Mouse (Mus musculus) forebrain, embryonic 10.5 days (tissue): ENCODE data around the gene Mterf1b. TPM values are rescaled to one million over a fixed set of nuclear protein-coding genes. Genes with fewer than 3 reads are reported as not detected.
"Not testable (repeated sequence)": the region's sequence is repeated elsewhere in the genome, so short reads cannot be mapped to it uniquely, and the experiment has no call there.

Experiments
- DNase-seq: peaks from one replicate; pipeline ENCODE4 v3.0.0-alpha.2; 2017; ENCODE audit warnings: low spot score; ENCODE audit errors: extremely low spot score
- H3K27ac ChIP-seq: fragments of 300-500 bp; sonication (generic); 2 replicates; pipeline ENCODE4 v1.5.1; 2016; ENCODE audit warnings: mild to moderate bottlenecking
- H3K27me3 ChIP-seq: fragments of 300-500 bp; sonication (generic); 2 replicates; pipeline ENCODE4 v1.6.1; 2016; ENCODE audit warnings: mild to moderate bottlenecking; ENCODE audit not compliant: poor library complexity, severe bottlenecking
- H3K36me3 ChIP-seq: fragments of 300-500 bp; sonication (generic); replicated peaks from 2 replicates; pipeline ENCODE4 v1.6.1; 2016; ENCODE audit warnings: mild to moderate bottlenecking, moderate library complexity
- H3K4me1 ChIP-seq: fragments of 300-500 bp; sonication (generic); 2 replicates; pipeline ENCODE4 v1.6.1; 2016
- H3K4me3 ChIP-seq: fragments of 300-500 bp; sonication (generic); 2 replicates; pipeline ENCODE4 v1.5.1; 2016; ENCODE audit warnings: mild to moderate bottlenecking, moderate library complexity
- H3K9me3 ChIP-seq: fragments of 300-500 bp; sonication (generic); 2 replicates; pipeline ENCODE4 v1.6.1; 2016; ENCODE audit warnings: mild to moderate bottlenecking, moderate library complexity
- WGBS: fragments of 180-500 bp; shearing (Covaris S2); methylation state at CpG from one replicate; pipeline ENCODE4 v1.1.7; 2016; 5-methylcytosine and 5-hydroxymethylcytosine counted together
- polyA plus RNA-seq: library from polyadenylated mRNA; unstranded; fragments of >200 nt; fragmentation: Nextera tagmentation; extraction: Ambion mirVana; gene quantifications from 2 replicates; pipeline ENCODE4 v1.2.1, GENCODE M21; 2016

Gene Mterf1b
- polyA plus RNA-seq, 1 experiment from 2014 or later = 3.1 TPM

DNA sequence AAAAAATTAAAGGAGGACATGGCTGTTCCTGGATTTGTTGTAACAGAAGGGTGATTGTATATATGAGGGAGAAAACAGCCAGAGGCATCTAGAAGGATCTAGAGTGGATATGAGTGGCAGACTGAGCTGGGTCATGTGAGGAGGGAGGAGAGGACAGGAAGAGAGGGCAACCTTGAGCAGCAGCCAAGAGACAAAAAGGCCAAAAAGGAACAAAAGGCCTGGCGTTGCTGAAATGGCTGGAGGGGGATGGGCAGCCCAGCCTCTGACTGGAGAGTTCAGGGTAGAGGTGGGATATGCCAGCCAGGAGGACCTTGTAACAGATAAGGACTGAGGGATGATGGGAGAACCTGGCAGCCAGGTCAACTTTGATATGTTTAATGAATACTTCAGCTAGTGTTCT is 2.9 kb downstream of the Mterf1b start:
- 43% methylated on average over 1 of the region's 1 CpGs for WGBS
- no peak for DNase-seq
- H3K27me3 ChIP-seq = no peaks in the 10 kb centered on the region
- H3K4me1 ChIP-seq = peaks cover 14% of the 10 kb centered on the region
- 0 out of 2 replicates have a peak, but pooled peaks cover 4% of the 10 kb centered on the region for H3K9me3 ChIP-seq
- H3K27ac ChIP-seq = no peak overlapping the region
- H3K4me3 ChIP-seq = no peak overlapping the region
- H3K36me3 ChIP-seq = no peaks in the 10 kb centered on the region

DNA sequence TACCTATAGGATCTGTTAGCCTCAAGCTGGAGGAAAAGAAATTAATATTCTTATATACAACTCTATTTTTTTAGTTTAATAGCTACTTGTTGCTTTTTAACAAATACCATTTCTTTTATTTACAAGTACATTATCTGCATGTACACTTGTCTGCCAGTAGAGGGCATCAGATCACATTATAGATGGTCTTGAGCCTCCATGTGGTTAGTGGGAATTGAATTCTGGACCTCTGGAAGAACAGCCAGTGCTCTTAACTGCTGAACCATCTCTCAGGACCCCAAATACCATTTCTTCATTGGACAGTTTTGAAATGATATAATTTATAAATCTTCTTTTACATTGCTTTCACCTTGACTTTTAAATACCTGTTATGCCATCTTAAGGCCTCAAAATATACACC is 9.2 kb downstream of the Mterf1b start:
- Histone ChIP-seq H3K36me3 (no peaks in the 10 kb centered on the region), H3K27ac (no peak overlapping the region), H3K27me3 (no peaks in the 10 kb centered on the region), H3K4me3 (no peak overlapping the region), H3K9me3 (no peaks in the 10 kb centered on the region), H3K4me1 (no peaks in the 10 kb centered on the region)
- no peak for DNase-seq

DNA sequence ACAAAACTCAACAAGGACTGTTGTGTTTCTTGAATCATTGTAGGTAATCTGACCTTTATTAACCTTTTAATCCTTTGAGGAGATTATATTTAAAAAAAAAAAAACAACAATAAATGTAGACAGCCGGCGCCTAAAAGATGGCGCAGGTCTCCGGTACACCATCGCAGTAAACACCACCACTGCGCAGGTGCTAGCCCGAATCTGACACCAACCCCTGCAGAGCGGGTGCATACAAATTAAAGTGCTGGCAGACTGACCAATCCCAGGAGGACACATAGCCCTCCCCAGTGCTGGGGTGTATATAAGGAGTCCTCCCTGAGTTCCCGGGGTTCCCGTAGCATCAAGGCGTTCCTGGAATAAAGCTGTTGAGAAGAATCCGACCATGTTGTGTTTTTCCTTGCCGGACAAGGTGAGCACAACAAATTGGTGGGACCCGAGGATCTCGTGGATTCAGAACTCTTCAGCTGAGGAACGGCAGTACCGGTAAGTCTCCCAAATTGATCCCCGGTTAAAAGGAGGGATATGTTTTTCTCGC is 10.2 kb downstream of the Mterf1b start:
- not testable (repeated sequence) for H3K27ac ChIP-seq, H3K4me3 ChIP-seq, H3K36me3 ChIP-seq, H3K27me3 ChIP-seq, H3K4me1 ChIP-seq, DNase-seq, H3K9me3 ChIP-seq
- WGBS = 95% methylated on average over 19 of the region's 19 CpGs

- not testable (repeated sequence) for H3K27ac ChIP-seq, H3K9me3 ChIP-seq, H3K36me3 ChIP-seq, H3K4me3 ChIP-seq, H3K4me1 ChIP-seq, H3K27me3 ChIP-seq, DNase-seq
- 92% methylated on average over 3 of the region's 3 CpGs for WGBS
Measured at GRCm38 (mm10) chr5:4210082-4210481, 17.9 kb downstream of the Mterf1b start.

- Histone ChIP-seq H3K36me3 (no peaks in the 10 kb centered on the region), H3K4me1 (no peaks in the 10 kb centered on the region), H3K27me3 (no peaks in the 10 kb centered on the region), H3K4me3 (no peak overlapping the region), H3K27ac (no peak overlapping the region), H3K9me3 (no peaks in the 10 kb centered on the region)
- WGBS = 94% methylated on average over 3 of the region's 3 CpGs
- no peak for DNase-seq
Measured at GRCm38 (mm10) chr5:4221309-4221708, 29.1 kb downstream of the Mterf1b start.

- Histone ChIP-seq H3K36me3 (no peaks in the 10 kb centered on the region), H3K4me3 (no peak overlapping the region), H3K4me1 (no peaks in the 10 kb centered on the region), H3K27ac (no peak overlapping the region), H3K27me3 (no peaks in the 10 kb centered on the region), H3K9me3 (no peaks in the 10 kb centered on the region)
- DNase-seq = no peak
- 85% methylated on average over 6 of the region's 6 CpGs for WGBS
Measured at GRCm38 (mm10) chr5:4221981-4222623, 29.9 kb downstream of the Mterf1b start.

- H3K27ac ChIP-seq = no peak overlapping the region
- no peak overlapping the region for H3K4me3 ChIP-seq
- no peaks in the 10 kb centered on the region for H3K9me3 ChIP-seq
- no peaks in the 10 kb centered on the region for H3K36me3 ChIP-seq
- no peaks in the 10 kb centered on the region for H3K27me3 ChIP-seq
- 82% methylated on average over 2 of the region's 2 CpGs for WGBS
- H3K4me1 ChIP-seq = 0 out of 2 replicates have a peak, but pooled peaks cover under 1% of the 10 kb centered on the region
- DNase-seq = no peak
Measured at GRCm38 (mm10) chr5:4232163-4232562, 40.0 kb downstream of the Mterf1b start.

DNA sequence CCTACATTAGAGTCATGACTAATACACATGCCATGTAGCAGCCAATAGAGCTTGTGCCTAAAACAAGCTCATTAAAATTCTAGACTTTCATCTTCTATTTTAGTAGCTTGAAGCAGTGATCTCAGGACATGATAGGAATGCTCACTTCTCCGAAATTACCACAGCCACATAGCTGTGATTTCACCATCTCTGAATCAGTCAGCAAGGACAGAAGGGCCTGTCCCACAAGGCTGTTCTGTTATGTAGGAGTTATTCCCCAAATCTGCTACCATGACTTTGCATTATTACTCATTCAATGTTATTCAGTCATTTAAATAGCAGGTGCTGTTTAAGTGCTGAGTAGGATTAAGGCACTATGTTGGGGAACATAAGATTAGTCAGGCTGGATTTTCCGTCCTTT is 42.3 kb downstream of the Mterf1b start:
- H3K27me3 ChIP-seq = no peaks in the 10 kb centered on the region
- no peak for DNase-seq
- 0 out of 2 replicates have a peak, but pooled peaks cover 5% of the 10 kb centered on the region for H3K4me1 ChIP-seq
- no peaks in the 10 kb centered on the region for H3K36me3 ChIP-seq
- no peak overlapping the region for H3K27ac ChIP-seq
- no peaks in the 10 kb centered on the region for H3K9me3 ChIP-seq
- H3K4me3 ChIP-seq = no peak overlapping the region
- 79% methylated on average over 2 of the region's 2 CpGs for WGBS

DNA sequence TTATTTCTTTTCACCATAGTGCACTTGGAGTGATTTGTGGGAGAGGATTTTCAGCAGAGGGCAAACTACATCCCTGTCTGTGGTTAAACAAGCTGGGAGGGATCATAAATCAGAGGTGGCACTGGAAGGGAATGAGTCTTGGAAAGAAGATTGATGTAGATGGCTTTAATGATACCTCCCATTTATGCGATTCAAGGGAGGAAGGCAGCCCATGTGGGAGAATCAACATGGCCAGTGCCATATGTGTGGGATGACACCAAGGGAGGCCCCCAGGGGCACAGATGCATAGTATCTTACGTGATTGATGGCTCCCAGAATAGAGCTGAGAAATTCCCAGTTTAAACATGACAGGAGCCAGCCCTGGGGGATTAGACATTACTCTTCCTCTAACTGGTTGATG is 48.0 kb downstream of the Mterf1b start:
- Histone ChIP-seq H3K36me3 (no peaks in the 10 kb centered on the region), H3K4me3 (no peak overlapping the region), H3K9me3 (no peaks in the 10 kb centered on the region), H3K27me3 (no peaks in the 10 kb centered on the region), H3K27ac (no peak overlapping the region), H3K4me1 (0 out of 2 replicates have a peak, but pooled peaks cover 5% of the 10 kb centered on the region)
- DNase-seq = no peak
- 85% methylated on average over 2 of the region's 2 CpGs for WGBS

GRCm38 (mm10) chr5:4245004-4245403 is 52.8 kb downstream of the Mterf1b start:
- no peak overlapping the region for H3K27ac ChIP-seq
- no peaks in the 10 kb centered on the region for H3K27me3 ChIP-seq
- no peak for DNase-seq
- H3K4me3 ChIP-seq = no peak overlapping the region
- no peaks in the 10 kb centered on the region for H3K36me3 ChIP-seq
- H3K9me3 ChIP-seq = no peaks in the 10 kb centered on the region
- 82% methylated on average over 3 of the region's 3 CpGs for WGBS
- H3K4me1 ChIP-seq = no peaks in the 10 kb centered on the region

DNA sequence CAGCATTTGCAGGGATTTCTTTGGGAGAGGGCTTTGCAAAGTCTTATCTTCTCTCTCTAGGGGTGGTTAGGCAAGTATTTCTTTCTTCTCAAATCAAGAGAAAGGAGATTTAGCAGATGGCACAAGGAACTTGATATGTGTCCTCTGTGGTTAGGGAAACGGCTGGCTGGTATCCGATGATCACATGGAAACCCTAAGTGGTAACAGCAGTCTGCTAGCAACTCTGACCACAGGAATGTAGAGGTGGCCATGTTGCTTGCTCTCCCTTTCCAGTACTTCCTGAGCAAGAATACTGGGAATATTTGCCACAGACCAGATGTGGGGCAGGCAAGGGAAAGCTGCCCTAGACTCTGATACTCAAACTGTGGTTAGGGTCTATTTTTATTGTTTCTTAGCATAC is 53.9 kb downstream of the Mterf1b start:
- 76% methylated on average over 2 of the region's 2 CpGs for WGBS
- H3K27ac ChIP-seq = no peak overlapping the region
- H3K4me3 ChIP-seq = no peak overlapping the region
- H3K36me3 ChIP-seq = no peaks in the 10 kb centered on the region
- no peaks in the 10 kb centered on the region for H3K27me3 ChIP-seq
- no peaks in the 10 kb centered on the region for H3K9me3 ChIP-seq
- H3K4me1 ChIP-seq = no peaks in the 10 kb centered on the region
- DNase-seq = no peak
